Mouse (Mus musculus): ENCODE data around the gene Gm5580.
"Not testable (repeated sequence)": the region's sequence is repeated elsewhere in the genome, so short reads cannot be mapped to it uniquely, and the experiment has no call there.

The Gm5580 gene

DNA sequence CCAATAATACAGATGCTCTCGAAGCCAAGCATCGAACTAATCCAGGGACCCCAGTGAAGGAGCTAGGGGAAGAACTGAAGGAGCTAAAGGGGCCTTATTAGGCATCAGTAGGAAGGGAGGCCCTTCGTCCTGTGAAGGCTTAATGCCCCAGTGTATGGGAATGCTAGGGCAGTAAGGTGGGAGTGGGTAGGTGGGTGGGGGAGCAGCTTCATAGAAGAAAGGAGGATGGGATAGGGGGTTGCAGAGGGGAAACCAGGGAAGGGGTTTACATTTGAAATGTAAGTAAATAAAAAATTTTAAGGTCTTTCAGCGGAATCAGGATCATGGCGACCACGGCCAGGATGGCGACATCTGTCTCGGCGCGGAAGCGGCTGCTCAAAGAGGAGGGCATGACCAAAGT is at the start of gene Gm5580:
TSS of gene Gm5580 (plus strand) at position 301 of the 400 bp plus-strand sequence.
- DNase-seq (ENCODE audit: low spot score in 2 of 2), result not testable (repeated sequence)

DNA sequence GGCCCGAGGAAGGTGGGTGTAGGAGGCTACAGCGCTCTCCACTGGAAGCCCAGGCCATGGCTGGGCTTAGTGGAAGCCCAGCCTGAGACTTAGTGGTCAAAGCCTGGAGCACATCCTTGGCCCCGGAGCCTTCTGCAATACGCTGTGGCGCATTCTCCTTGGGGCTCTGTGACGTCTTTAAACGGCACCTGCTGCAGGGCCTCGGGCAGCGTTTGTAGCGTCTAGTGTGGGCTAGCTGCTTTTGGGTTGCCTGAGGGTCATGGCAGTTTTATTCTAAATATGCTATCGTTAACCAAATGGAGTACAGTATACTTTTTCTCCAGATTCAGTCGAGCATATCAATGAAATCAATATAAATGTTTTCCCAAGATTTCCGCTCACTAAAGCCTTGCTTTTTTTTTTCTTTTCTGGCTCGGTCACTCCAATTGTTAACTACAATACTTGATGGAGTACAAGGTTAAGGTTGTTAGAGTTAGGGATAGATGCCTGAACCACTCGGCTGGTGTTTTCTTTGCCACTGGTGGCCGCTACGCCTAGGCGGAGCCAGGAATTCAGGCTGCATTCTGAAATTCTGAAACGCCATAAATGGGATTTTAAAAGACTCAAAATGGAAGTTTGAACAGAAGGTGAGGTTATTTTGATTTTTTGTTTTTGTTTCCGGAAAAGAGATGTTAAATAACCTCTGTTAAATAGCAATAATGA is 44.5 kb upstream of the Gm5580 start, which contains the start of gene Olfr212:
TSS of gene Olfr212 (plus strand) at position 215 of the 702 bp plus-strand sequence.
- DNase-seq (ENCODE audit: low spot score in 2 of 2), result not testable (repeated sequence)

GRCm38 (mm10) chr6:116514832-116515231 is 36.1 kb upstream of the Gm5580 start:
- DNase-seq (ENCODE audit: low spot score in 2 of 2), result no peak

DNA sequence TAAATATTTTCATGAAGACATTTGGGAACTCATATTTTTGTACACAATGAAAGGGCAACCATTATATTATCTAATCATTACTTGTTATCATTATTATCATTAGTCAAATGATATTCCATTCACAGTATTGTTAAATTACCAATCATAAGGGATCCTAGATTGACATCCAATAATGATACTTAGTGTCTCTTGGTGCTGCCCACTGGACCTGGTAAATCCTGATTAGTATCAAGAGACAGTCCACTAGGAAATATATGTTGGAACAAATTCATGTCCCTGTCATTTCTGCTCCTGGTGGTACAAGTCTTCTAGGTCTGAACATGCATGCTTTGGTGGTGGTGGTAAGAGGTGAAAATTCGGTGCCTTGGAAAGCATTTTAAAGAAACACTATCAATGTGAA is 12.8 kb upstream of the Gm5580 start, which contains the start of gene Olfr213:
TSS of gene Olfr213 (plus strand) at position 301 of the 400 bp plus-strand sequence.
- no peak for DNase-seq (ENCODE audit: low spot score in 2 of 2)

- no peak for DNase-seq (ENCODE audit: low spot score in 2 of 2)
Measured at GRCm38 (mm10) chr6:116542500-116542899, 8.4 kb upstream of the Gm5580 start.

- no peak for DNase-seq (ENCODE audit: low spot score in 2 of 2)
Measured at GRCm38 (mm10) chr6:116553935-116554334, 3.0 kb downstream of the Gm5580 start, which contains the start of gene Olfr214. Gene Olfr214 (plus strand): TSS chr6:116554235.

DNA sequence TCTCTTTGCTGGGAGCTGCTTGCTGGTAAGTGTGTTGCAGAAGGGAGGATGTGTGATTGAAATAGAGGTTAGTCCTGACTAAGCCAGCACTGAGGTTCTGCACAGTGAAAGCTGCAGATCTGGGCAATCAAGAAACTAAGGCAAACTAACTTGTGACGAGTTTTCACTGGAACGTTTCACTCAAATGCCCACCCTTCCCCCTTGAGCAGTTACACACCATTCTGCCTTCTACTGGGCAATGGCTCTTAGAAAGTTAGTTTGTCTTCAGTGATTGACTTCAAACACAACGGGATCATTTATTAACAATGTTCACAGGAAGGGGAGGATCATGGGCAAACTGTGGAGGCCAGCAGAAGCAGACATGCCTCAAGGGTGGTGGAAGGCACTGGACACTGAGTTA is 4.0 kb downstream of the Gm5580 start:
- no peak for DNase-seq (ENCODE audit: low spot score in 2 of 2)

GRCm38 (mm10) chr6:116569834-116570233 is 18.9 kb downstream of the Gm5580 start:
- DNase-seq (ENCODE audit: low spot score in 2 of 2), result no peak

DNA sequence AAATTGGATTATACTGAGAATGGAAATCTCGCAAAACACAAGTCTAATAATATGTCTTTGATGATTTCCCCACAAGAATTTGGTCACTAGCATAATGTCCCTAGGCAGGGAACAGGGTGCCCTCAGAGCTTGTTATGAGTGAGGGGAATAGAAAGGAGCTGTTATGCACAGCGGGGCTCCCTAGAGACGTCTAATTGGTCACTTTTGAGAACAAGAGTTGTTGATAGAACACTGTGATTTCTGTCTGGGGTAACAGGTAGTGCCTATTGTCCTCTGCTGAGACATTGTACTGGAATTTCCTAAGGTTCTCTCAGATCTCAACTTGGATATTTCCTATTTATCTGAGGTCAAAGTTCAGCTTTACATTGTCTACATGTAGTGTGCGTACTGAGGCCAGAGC is 33.2 kb downstream of the Gm5580 start, which contains the start of gene Olfr215:
TSS of gene Olfr215 (minus strand) at position 101 of the 400 bp plus-strand sequence.
- DNase-seq (ENCODE audit: low spot score in 2 of 2), result no peak

GRCm38 (mm10) chr6:116600969-116601368 is 50.0 kb downstream of the Gm5580 start:
- not testable (repeated sequence) for DNase-seq (ENCODE audit: low spot score in 2 of 2)

Measured in spleen, postnatal 4 days (tissue).